Mouse (Mus musculus): Measurements from ENCODE around the gene Ifi27.
"Not testable (repeated sequence)": the region's sequence is repeated elsewhere in the genome, so short reads cannot be mapped to it uniquely, and the experiment has no call there.

Gene Ifi27

DNA sequence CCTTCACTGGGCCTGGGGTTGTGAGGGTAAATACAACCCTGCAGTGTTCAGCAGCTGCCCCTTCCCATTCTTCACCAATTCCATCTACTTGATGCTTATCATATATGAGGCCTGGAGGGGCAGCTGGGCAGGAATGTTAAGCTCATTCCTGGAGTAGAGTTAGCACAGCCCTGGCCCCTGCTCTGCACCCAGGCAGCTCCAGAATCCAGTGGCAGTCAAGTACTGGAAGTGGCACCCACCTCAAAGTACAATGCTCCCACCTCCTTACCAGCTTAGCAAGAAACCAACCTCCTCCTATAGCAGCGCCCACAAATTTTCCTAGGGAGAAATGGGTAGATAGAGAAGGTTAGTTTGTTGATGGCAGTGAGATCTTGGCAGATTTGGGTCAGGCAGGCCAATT, 22.7 kb downstream of the Ifi27 start:
- not testable (repeated sequence) for DNase-seq (ENCODE audit: low spot score)

DNA sequence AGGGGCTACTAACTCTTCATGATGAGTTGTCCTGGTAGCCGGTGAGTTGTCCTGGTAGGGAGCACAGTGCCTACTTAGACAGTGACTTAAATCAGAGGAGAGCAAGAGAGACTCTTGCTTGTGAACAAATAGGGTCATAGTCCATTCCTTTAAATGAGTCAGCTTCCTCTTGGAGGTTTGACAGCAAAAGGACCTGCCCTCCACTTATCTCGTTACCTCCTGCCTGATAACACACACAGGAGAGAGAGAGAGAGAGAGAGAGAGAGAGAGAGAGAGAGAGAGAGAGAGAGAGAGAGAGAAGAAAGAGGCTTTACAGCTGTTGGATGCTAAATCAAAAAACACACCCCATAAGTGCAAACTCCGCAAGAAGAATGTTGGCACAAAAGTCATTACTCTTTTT, 23.1 kb downstream of the Ifi27 start, which contains the start of gene Ifi27l2b:
Ifi27l2b (minus strand) TSS at position 84 of the 400 bp plus-strand sequence.
- DNase-seq (ENCODE audit: low spot score): no peak

DNA sequence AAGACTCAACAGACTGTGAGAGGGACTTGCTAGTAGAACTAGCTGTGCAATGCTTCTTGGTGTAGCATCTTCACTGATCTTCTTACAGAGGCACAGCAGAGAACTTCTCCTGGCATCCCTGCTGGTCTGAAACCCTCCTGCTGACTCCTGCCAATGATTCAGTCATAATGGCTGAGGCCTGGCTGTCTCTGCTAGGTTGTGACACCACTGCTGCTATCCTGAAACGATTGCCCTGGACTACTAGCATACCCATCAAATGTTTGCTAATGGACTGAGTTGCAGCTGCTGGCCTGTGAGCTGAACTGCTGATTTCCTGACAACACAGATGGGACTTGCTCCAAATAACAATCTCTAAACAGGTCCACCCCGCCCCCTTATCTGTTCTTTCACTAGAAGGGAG, 40.5 kb downstream of the Ifi27 start:
- no peak for DNase-seq (ENCODE audit: low spot score)

DNA sequence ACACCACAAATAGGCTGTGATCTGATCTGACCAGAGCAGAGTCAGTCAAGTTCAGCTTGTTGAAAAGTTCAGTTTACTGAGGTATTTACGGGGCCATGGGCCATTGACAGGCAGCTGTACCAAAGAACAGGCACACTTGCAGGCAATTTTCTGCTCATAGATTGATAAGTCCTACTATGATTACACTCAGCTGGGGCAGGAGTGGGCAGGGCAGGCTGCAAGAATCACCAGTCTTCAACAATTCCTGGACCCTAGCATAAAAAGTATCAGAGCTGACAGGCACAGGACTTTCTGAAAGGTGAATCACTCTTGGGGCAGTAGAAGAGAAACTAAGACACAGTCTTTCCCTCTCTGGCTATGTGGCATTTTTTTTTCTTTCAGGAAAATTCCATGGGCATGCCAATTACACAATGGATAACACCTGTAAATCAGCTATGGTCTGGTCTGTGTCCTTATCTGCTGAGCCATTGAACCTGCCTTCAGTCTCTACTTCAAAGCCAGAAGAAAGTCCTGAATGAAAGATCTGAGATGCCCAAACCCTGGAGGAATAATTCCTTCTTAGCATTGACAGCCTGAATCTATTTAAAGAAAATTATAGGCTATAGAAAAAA, 42.9 kb downstream of the Ifi27 start:
- DNase-seq (ENCODE audit: low spot score): no peak

GRCm38 (mm10) chr12:103477461-103478015, 43.5 kb downstream of the Ifi27 start:
- DNase-seq (ENCODE audit: low spot score): no peak

GRCm38 (mm10) chr12:103481671-103482070, 47.7 kb downstream of the Ifi27 start:
- DNase-seq (ENCODE audit: low spot score): no peak

- DNase-seq (ENCODE audit: low spot score): no peak
Observed at GRCm38 (mm10) chr12:103482781-103483180, 48.8 kb downstream of the Ifi27 start.

DNA sequence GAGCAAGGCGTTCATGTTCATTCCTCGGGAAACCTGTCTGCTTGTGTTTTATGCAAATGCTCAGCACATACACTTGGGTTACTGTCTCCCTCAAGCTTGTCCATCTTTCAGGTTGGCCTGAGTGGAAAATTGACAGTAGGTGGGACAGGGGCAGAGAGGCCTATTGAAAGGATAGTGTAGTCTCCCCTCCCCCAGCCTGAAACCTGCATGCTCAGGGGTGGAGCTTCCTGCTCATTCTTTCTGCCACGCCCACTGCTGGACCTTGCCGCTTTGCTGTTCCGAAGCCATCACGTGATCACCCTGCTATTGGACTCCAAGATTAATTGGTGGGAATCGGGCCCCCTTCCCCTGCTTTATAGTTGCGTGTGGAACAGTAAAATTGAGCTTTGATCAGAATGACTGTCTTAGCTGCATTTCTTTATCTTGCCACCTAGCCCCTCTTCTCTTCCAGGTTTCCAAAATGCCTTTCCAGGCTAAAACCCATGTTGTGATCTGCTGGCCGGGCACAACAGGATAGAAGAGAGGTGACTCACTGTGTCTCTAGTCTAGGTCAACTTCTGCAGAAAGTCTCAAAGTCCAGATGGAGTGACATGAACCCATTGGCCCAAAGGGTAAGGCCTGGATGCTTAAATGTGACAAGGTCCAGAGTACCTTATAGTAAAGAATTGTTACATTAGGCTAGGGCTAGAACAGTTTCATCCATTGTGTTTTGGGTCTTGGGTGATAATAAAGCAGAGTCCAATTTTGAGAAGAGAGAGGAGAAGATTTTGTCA, 50.4 kb downstream of the Ifi27 start:
- DNase-seq (ENCODE audit: low spot score): not testable (repeated sequence)

DNA sequence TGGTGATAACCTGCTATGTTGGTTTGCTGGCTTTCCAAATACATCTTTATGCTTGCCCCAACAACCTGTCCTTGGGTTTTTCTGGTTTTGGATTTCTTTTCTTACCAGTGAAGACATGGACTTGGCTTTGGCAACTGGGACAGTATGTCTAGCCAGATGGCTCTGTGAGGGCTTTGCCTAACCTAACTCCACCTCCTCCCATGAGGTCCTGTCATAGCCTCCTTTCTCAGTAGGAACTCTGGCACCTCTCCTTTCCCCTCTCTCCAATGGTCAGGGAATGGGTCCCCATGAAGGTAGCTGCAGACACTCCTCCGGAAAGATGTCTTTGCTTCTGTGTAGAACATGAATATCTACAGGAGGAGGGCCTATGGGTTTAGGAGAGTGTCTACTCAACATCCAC, 52.7 kb downstream of the Ifi27 start:
- DNase-seq (ENCODE audit: low spot score): no peak

- DNase-seq (ENCODE audit: low spot score): no peak
Observed at GRCm38 (mm10) chr12:103487276-103487675, 53.3 kb downstream of the Ifi27 start.

DNA sequence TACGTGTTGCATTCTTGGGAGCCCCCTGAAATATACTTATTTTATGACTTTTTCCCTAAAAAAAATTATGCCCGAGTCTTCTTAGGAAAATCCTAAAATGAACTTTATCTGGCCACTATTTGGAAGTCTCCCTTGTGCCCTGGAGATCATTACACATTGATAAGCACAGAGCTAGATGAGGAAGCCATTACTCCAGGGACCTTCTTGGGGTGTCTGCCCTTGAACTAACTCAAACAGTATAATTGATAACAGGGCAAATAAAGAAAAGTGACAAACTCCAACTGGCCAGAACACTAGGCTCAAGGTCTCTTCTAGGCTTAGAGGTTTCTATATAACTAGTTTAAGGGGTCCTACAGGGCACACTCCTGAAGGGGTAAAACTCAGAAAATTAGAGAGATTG, 53.7 kb downstream of the Ifi27 start:
- DNase-seq (ENCODE audit: low spot score): no peak
